Mouse (Mus musculus): ENCODE results near the gene Gm20458.

The Gm20458 gene

DNA sequence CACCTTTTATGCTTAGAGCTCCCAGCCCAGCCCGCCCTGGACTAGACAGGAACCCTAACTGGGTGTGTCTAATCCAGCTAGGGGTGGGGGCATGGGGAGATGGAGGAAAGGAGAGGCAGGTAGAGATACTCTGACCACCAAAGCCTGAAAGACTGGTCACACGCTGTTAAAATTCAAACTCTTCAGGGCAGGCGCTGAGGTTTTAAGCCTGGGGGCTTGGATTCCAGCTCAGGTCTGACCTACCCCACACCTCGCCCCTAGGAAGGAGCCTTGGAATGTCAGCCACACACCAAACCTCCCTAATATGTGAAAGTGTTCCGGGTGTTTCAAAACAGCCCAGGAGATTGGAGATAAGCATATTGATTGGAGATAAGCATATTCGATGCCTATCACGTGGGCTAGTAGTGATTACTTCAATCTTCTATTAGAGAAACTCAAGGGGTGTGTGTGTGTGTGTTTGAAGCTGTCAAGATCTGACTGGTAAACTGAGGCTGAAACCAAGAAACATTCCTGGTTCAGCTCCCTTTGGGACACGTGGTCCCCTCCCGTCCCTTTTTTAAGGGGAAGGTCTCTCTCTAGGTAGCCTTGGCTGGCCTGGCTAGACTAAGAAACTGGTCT, 27.4 kb upstream of the Gm20458 start:
- in situ Hi-C loops (cut with MboI, MseI), result no loop called here

DNA sequence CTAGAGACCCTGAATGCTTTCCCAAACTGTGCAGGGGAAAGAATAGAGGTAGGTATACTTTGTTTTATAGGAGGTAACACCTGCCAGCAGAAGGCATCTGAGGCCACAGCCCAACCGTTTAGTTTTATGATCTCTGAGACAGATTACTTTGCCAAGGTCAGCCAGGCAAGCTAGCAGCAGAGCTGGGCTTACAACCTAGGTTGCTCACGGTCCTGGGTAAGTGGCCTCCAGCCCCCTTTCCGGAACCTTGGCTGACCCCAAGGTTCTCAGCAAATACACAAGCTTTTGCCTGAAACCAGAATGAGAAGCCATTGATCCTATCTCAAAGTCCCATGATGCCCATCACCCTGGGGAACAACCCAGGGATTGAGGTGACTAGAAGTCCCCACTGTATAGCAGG, 26.1 kb upstream of the Gm20458 start:
- in situ Hi-C loops (cut with MboI, MseI), result no loop called here

GRCm38 (mm10) chr2:164435216-164436090, 25.3 kb upstream of the Gm20458 start:
- in situ Hi-C loops (cut with MboI, MseI), result no loop called here

- in situ Hi-C loops (cut with MboI, MseI), result no loop called here
Observed at GRCm38 (mm10) chr2:164436215-164436913, 24.4 kb upstream of the Gm20458 start.

DNA sequence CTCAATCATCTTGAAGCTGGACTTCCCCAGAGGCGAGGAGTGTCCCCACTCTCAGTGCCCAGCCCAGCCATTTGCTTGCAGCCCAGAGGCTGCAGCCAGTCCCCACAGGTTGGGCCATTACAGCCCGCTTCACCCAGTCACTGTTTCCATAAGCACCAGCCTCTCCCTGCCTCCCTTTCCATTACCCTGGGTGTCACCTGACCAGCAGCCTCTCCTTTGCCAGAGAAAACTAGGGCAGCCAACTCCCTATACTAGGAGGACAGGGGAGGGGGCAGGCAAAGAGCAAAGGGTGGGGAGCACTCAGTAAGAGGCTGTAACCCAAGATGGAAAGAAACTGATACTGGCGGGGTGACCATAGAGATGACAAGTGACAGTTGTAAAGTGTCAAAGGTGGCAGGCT, 23.8 kb upstream of the Gm20458 start:
- in situ Hi-C loops (cut with MboI, MseI), result no loop called here

DNA sequence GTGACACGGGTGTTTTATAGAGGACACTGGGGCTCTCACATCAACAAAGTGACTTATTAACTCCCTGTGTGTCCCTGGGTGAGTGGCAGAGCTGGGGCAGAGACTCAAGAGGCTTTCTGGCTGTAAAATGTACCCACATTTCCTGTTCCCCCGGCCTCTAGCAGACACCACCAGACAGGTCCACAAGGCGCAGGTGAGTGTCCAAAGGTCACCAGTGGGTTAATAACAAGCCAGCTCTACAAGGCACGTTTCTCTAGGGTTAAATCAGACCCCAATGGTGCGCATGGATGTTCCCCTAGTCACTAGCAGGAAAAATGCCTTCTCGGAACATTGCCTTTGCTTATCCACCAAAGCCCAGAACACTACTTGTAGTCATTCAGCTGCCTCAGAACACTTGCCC, 23.1 kb upstream of the Gm20458 start:
- in situ Hi-C loops (cut with MboI, MseI), result no loop called here

DNA sequence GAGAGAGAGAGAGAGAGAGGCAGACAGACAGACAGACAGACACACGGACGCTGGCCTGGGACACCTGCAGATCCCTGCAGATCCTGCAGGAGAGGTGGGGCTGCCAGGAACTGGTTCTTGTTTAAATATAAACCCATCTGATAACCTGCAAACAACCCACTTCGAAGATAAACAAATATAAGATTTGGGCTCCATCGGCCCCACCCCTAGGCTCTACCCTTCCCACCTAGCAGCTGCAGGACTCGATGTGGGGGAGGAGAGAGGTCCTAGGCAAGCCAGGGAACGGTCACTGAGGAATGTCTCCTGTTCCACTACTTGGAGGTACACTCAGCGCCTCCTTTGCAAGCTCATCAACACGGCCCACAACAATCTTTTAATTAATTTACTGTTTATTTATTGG, 22.5 kb upstream of the Gm20458 start:
- in situ Hi-C loops (cut with MboI, MseI), result no loop called here

- in situ Hi-C loops (cut with MboI, MseI), result no loop called here
Observed at GRCm38 (mm10) chr2:164439001-164439421, 21.8 kb upstream of the Gm20458 start.

DNA sequence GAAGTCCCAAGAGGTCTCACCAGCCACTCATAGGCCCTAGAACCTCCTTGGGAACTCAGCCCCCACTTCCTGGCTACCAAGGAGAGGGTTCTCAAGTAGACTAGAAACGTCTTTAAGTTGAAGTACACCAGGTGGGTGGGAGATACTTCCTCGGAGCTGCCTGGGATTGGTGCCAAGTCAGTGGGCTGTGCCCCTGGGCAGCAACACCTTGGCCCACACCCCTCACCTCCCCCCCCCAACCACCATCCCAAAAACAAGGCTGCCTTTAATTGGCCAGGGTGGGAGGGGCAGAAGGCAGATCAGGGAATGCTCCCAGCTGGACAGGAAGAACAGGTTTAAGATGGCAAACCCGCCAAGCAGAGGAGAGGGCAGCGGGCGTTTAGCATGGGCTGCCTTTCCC, 20.5 kb upstream of the Gm20458 start:
- in situ Hi-C loops (cut with MboI, MseI), result no loop called here

DNA sequence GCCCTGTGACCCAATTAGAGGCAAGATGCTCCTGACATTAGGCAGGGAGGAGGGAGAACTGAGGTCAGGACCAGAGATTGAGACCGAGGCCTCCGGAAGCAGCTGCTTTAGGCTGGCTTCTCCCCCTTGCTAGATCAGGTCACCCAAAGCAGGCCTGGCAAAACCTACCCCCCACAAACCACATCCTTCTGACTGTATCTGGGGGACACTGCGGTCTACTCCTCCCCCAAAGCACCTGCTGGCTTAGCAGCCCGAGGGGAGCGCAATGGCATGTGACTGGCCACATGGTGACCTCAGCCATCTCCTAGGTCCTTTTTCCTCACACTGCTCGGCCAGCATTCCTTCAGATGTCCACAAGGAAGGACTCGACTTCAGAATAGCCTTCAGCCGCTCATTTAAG, 19.6 kb upstream of the Gm20458 start:
- in situ Hi-C loops (cut with MboI, MseI), result no loop called here

GRCm38 (mm10) chr2:164441731-164442130, 19.0 kb upstream of the Gm20458 start:
- in situ Hi-C loops (cut with MboI, MseI), result no loop called here

- in situ Hi-C loops (cut with MboI, MseI), result no loop called here
Observed at GRCm38 (mm10) chr2:164442315-164443050, 18.3 kb upstream of the Gm20458 start.

- in situ Hi-C loops (cut with MboI, MseI), result no loop called here
Observed at GRCm38 (mm10) chr2:164443051-164443437, 17.7 kb upstream of the Gm20458 start.

GRCm38 (mm10) chr2:164443460-164444000, 17.2 kb upstream of the Gm20458 start, which contains the start of gene Sdc4:
Sdc4 (minus strand) TSS chr2:164443887.
- in situ Hi-C loops (cut with MboI, MseI), result no loop called here

- in situ Hi-C loops (cut with MboI, MseI), result no loop called here
Observed at GRCm38 (mm10) chr2:164444701-164445100, 16.1 kb upstream of the Gm20458 start.

DNA sequence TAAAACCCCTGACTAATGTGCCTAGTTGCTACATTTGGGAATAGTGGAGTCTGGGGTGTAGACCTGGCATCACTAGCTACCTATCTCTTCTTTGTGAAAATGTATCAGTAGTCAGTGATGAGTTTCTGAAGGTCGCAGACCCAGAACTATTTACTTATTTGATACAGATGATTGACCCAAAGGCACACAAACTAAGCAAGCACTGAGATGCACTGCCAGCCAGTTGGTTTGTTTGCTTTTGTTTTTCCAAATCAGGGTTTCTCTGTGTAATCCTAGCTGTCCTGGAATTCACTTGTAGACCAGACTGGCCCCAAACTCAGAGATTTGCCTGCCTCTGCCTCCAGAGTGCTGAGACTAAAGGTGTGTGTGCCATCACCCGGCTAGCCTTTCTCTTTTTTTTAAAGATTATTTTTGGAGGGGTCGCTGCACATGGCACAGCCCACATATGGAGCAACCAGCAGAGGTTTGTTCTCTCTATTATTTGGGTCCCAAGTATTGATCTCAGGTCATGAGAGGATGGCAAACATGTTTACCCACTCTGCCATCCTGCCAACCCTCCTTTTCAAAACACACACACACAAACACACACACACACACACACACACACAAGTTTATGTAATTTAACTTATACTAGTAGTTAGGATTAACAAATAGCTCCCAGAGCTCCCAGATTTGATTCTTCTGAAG, 15.2 kb upstream of the Gm20458 start:
- in situ Hi-C loops (cut with MboI, MseI), result no loop called here

DNA sequence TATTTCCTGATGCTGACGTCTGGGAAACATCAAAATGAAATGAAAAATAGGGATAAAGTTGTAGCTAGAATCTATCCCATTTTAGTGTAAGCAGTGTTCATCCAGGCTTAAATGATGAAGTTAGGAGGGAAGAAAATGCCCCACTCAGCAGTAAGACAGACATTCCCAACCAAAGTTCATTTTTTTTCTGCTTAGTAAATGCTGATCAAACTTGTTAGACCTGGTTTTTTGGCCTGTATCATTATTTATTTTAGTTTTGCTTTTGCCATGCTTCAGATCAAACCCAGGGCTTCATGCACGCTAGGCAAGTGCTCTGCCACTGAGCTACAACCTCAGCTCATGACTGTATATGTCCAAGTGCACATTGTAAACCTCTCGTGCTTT, 14.7 kb upstream of the Gm20458 start:
- in situ Hi-C loops (cut with MboI, MseI), result no loop called here

GRCm38 (mm10) chr2:164448140-164448539, 12.6 kb upstream of the Gm20458 start:
- in situ Hi-C loops (cut with MboI, MseI), result no loop called here

DNA sequence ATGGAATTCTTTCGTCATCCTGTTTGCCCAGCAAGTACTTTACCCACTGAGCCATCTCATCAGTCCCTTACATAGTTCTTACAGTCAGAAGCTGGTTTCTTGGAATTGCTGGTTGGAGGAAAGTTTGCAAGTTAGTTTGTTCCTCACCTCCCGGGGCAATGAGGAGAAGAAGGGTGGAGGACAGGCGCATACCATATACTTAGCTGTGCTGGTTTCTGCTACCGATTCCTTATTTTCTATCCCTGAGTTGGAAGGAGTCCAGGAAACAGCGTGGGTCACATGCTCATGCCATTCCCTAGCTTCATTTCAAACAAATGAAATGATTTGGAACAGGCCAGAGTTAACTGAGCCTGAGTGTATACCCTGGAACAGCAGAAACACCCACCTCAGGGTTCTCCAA, 11.8 kb upstream of the Gm20458 start:
- in situ Hi-C loops (cut with MboI, MseI), result no loop called here

DNA sequence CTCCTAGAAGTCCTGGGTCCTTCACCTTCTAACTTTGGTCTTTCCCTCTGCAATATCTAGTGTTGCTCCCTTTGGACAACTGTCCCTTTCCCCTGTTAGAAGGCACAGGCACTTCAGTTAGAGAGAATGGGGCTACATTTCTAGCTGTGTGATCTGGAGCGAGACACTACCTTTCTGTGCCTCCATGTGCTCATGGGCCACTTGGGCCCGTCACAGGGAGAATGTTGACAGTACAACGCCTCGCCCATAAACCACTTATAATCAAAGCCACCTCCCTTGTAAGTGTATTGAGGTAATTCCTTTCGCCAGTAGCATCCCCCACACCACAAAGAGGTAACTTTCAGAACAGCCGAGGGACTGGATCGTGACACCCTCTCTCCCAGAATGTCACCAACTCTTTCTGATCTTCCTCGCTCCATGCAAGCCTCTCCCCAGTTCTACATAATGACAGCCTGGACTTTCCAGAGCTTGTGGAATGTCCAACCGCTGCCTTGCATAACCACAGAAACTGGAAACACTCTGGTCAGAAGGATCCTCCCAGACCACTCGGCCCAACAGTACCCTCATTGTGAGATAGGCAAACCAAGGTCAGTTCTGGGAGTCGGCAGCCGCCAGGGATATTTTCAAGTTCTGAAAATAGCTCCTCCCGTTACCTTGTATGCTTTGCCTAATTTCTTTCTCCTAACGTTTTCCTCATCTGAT, 11.3 kb upstream of the Gm20458 start:
- in situ Hi-C loops (cut with MboI, MseI), result no loop called here
